Mouse (Mus musculus) cerebellum, adult 18-20 months (tissue): ENCODE data around the gene G530012D18Rik.
"Not testable (repeated sequence)": the region's sequence is repeated elsewhere in the genome, so short reads cannot be mapped to it uniquely, and the experiment has no call there.

Source experiments
- DNase-seq, 2 experiments: peaks; one replicate each; pipeline ENCODE4 v3.0.0; 2021

The G530012D18Rik gene

DNA sequence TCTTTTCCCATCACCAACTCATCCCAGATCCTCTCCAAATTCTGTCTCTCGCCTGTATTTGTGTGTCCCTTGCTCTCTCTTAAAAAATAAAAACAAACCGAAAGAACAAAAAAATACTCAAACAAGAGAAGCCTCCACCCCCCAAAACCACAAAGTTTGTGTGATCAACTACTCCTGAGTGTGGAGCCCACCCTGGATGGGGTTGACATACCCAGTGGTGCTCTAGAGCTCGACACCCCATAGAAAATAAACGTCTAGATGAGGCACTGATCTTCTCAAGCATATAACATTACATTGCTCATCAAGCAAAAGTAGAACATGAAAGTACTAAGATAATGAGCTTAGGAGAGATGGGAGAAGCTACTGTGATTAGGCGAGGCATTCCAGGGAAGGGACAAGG, 41.7 kb downstream of the G530012D18Rik start:
- not testable (repeated sequence) for DNase-seq

DNA sequence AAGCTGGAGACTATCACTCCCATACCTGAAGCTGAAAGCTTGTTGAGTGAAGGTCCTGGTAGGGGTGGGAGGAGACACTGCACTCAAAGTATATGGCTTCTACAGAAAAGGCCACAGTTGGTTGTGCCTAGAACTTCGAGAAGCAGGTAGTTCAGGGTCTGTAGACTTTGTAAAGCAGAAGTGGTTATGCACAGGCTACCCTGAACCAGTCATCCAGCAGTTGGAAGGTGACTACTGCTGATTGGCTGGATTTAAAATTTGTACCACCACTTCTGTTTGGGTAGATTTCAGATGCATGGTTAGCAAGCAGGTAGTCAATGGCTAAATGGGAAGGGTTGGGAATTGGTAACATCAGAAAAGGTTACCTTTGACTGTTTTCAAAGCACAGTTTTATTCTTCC, 43.2 kb downstream of the G530012D18Rik start:
- not testable (repeated sequence) for DNase-seq
